Mouse (Mus musculus) midbrain, postnatal 0 days (tissue): ENCODE data around the gene Btbd8. TPM values are rescaled to one million over a fixed set of nuclear protein-coding genes. Genes with fewer than 3 reads are reported as not detected.

ENCODE experiments used
- ATAC-seq: fragments of 200-750 bp; cut with Nextera tagmentation; 2 replicates; pipeline ENCODE4 v1.8.0; 2017; ENCODE audit warnings: moderate number of reproducible peaks, mild to moderate bottlenecking, moderate TSS enrichment, moderate library complexity; ENCODE audit not compliant: low FRiP score
- DNase-seq: peaks from one replicate; pipeline ENCODE4 v3.0.0-alpha.2; 2015; ENCODE audit warnings: low spot score
- H3K27ac ChIP-seq: fragments of 300-500 bp; sonication (generic); 2 replicates; pipeline ENCODE4 v1.5.1; 2014; ENCODE audit warnings: low read depth, mild to moderate bottlenecking, low read length, mixed read lengths
- H3K27me3 ChIP-seq: fragments of 300-500 bp; sonication (generic); 2 replicates; pipeline ENCODE4 v1.6.1; 2014; ENCODE audit warnings: low read length, control low read depth, mixed read lengths; ENCODE audit not compliant: insufficient read depth
- H3K36me3 ChIP-seq: fragments of 300-500 bp; sonication (generic); 2 replicates; pipeline ENCODE4 v1.6.1; 2014; ENCODE audit warnings: low read length, control low read depth, mixed read lengths; ENCODE audit not compliant: insufficient read depth
- H3K4me1 ChIP-seq: fragments of 300-500 bp; sonication (generic); 2 replicates; pipeline ENCODE4 v1.6.1; 2014; ENCODE audit warnings: mild to moderate bottlenecking, control low read depth, antibody characterized with exemption, low read length, mixed read lengths; ENCODE audit not compliant: insufficient read depth
- H3K4me2 ChIP-seq: fragments of 300-500 bp; sonication (generic); 2 replicates; pipeline ENCODE4 v1.6.1; 2014; ENCODE audit warnings: low read depth, mild to moderate bottlenecking, low read length, mixed read lengths; ENCODE audit not compliant: poor library complexity, severe bottlenecking
- H3K4me3 ChIP-seq: fragments of 300-500 bp; sonication (generic); 2 replicates; pipeline ENCODE4 v1.5.1; 2014; ENCODE audit warnings: low read depth, mild to moderate bottlenecking, low read length, moderate library complexity
- H3K9ac ChIP-seq: fragments of 300-500 bp; sonication (generic); replicated peaks from 2 replicates; pipeline ENCODE4 v1.6.1; 2014; ENCODE audit warnings: mild to moderate bottlenecking, low read length, moderate library complexity, mixed read lengths; ENCODE audit not compliant: poor library complexity, severe bottlenecking
- H3K9me3 ChIP-seq: fragments of 300-500 bp; sonication (generic); 2 replicates; pipeline ENCODE4 v1.6.1; 2016; ENCODE audit warnings: low read length, control low read depth
- CTCF ChIP-seq: IDR thresholded peaks from 2 replicates; pipeline ENCODE4 v1.5.1; 2016; ENCODE audit warnings: antibody characterized with exemption, mild to moderate bottlenecking
- WGBS: fragments of 180-500 bp; shearing (Covaris S2); extraction: QIAGEN DNeasy Blood & Tissue Kit; methylation state at CpG from one replicate; pipeline ENCODE4 v1.1.7; 2014; 5-methylcytosine and 5-hydroxymethylcytosine counted together
- polyA plus RNA-seq: library from polyadenylated mRNA; unstranded; fragments of >200 nt; fragmentation: Nextera tagmentation; extraction: Ambion mirVana; gene quantifications from 2 replicates; pipeline ENCODE4 v1.2.1, GENCODE M21; 2015
- total RNA-seq: library from RNA; depleted of rRNA; stranded (reverse); fragments of >200 nt; gene quantifications from 2 replicates; pipeline ENCODE4 v1.2.3, GENCODE M21; 2014

The Btbd8 gene
- total and polyA plus RNA-seq, 2 experiments from 2014 or later: 24.9 to 38.9 TPM

GRCm38 (mm10) chr5:107403947-107404684 is 33.7 kb upstream of the Btbd8 start:
- no peak for TF ChIP-seq CTCF
- H3K27me3 ChIP-seq: peaks cover 12% of the 10 kb centered on the region; the same call in 1 of the 2 replicates
- ATAC-seq: no peak; the same call in 1 of the 2 replicates
- H3K4me2 ChIP-seq: peak overlapping the region; percentile 99
- H3K27ac ChIP-seq: no peak overlapping the region
- peak overlapping the region; percentile 64 for H3K9ac ChIP-seq
- 17% methylated on average over 12 of the region's 12 CpGs for WGBS
- no peaks in the 10 kb centered on the region for H3K9me3 ChIP-seq
- no peaks in the 10 kb centered on the region for H3K4me1 ChIP-seq
- peak overlapping the region; percentile 68 for H3K4me3 ChIP-seq
- no peak for DNase-seq
- no peaks in the 10 kb centered on the region for H3K36me3 ChIP-seq

- Histone ChIP-seq H3K27me3 (peaks cover 12% of the 10 kb centered on the region; the same call in 1 of the 2 replicates), H3K4me1 (no peaks in the 10 kb centered on the region), H3K27ac (no peak overlapping the region), H3K4me3 (no peak overlapping the region), H3K36me3 (no peaks in the 10 kb centered on the region), H3K9ac (no peak overlapping the region), H3K4me2 (no peak overlapping the region), H3K9me3 (no peaks in the 10 kb centered on the region)
- ATAC-seq: no peak
- no peak for TF ChIP-seq CTCF
- WGBS: 84% methylated on average over 4 of the region's 4 CpGs
- no peak for DNase-seq
Observed at GRCm38 (mm10) chr5:107405361-107405760, 32.4 kb upstream of the Btbd8 start.

GRCm38 (mm10) chr5:107410305-107410704 is 27.5 kb upstream of the Btbd8 start:
- no peak for DNase-seq
- Histone ChIP-seq H3K27ac (no peak overlapping the region), H3K9ac (no peak overlapping the region), H3K36me3 (no peaks in the 10 kb centered on the region), H3K4me2 (no peak overlapping the region), H3K27me3 (peaks cover under 1% of the 10 kb centered on the region; the same call in 1 of the 2 replicates), H3K4me1 (no peaks in the 10 kb centered on the region), H3K4me3 (no peak overlapping the region), H3K9me3 (no peaks in the 10 kb centered on the region)
- TF ChIP-seq CTCF: no peak
- ATAC-seq: no peak
- 81% methylated on average over 1 of the region's 1 CpGs for WGBS

GRCm38 (mm10) chr5:107411326-107411725 is 26.5 kb upstream of the Btbd8 start:
- Histone ChIP-seq H3K9ac (no peak overlapping the region), H3K4me2 (no peak overlapping the region), H3K27ac (no peak overlapping the region), H3K4me1 (no peaks in the 10 kb centered on the region), H3K4me3 (no peak overlapping the region), H3K36me3 (no peaks in the 10 kb centered on the region), H3K9me3 (no peaks in the 10 kb centered on the region), H3K27me3 (no peaks in the 10 kb centered on the region)
- ATAC-seq: no peak
- DNase-seq: no peak
- 75% methylated on average over 4 of the region's 4 CpGs for WGBS
- no peak for TF ChIP-seq CTCF

- no peak overlapping the region for H3K4me2 ChIP-seq
- H3K9me3 ChIP-seq: no peaks in the 10 kb centered on the region
- DNase-seq: no peak
- H3K27me3 ChIP-seq: no peaks in the 10 kb centered on the region
- 85% methylated on average over 2 of the region's 2 CpGs for WGBS
- no peak for ATAC-seq
- TF ChIP-seq CTCF: no peak
- H3K36me3 ChIP-seq: no peaks in the 10 kb centered on the region
- H3K9ac ChIP-seq: no peak overlapping the region
- no peak overlapping the region for H3K4me3 ChIP-seq
- H3K27ac ChIP-seq: no peak overlapping the region
- H3K4me1 ChIP-seq: no peaks in the 10 kb centered on the region
Observed at GRCm38 (mm10) chr5:107412285-107412684, 25.5 kb upstream of the Btbd8 start.

GRCm38 (mm10) chr5:107415098-107415497 is 22.7 kb upstream of the Btbd8 start:
- Histone ChIP-seq H3K4me2 (no peak overlapping the region), H3K9me3 (no peaks in the 10 kb centered on the region), H3K27ac (no peak overlapping the region), H3K27me3 (no peaks in the 10 kb centered on the region), H3K36me3 (no peaks in the 10 kb centered on the region), H3K9ac (no peak overlapping the region), H3K4me3 (no peak overlapping the region), H3K4me1 (no peaks in the 10 kb centered on the region)
- WGBS: 81% methylated on average over 2 of the region's 2 CpGs
- no peak for TF ChIP-seq CTCF
- ATAC-seq (no peak), DNase-seq (no peak)
